8 mouse cellular contexts compared by ENCODE assay signal in genomic region chr19:32376886-32377535, GRCm38 (mm10). TPM values are rescaled to one million over a fixed set of nuclear protein-coding genes. Genes with fewer than 3 reads are reported as not detected.
DNase-seq lines count a peak whose midpoint lies in the region; ATAC-seq and TF ChIP-seq lines count a peak whose summit lies in the region.

No protein-coding gene starts in this region.

- no peak for ATAC-seq in kidney, postnatal 0 days (replicated peaks; ENCODE audit: low FRiP score, low read depth)
- no peak for ATAC-seq in hindbrain, embryonic 11.5 days (ENCODE audit: low FRiP score)

- H3K9me3 ChIP-seq in kidney, postnatal 0 days (replicated peaks; ENCODE audit: low read length) = no peaks in the 10 kb centered on the region
- H3K9me3 ChIP-seq in hindbrain, embryonic 11.5 days (ENCODE audit: control insufficient read depth, low read length) = no peaks in the 10 kb centered on the region

- H3K4me1 ChIP-seq in kidney, postnatal 0 days (replicated peaks; ENCODE audit: insufficient read depth, low read length) = peaks cover 14% of the 10 kb centered on the region
- H3K4me1 ChIP-seq in hindbrain, embryonic 11.5 days (replicated peaks; ENCODE audit: control insufficient read depth, insufficient read depth, low read length) = no peaks in the 10 kb centered on the region

- DNase-seq in cerebellum, adult 11-12 months = peak; percentile 52
- no peak for DNase-seq in cerebellum, postnatal 4 days (ENCODE audit: low spot score in 2 of 2)
- peak; percentile 33 for DNase-seq in urinary bladder, postnatal 14 days (ENCODE audit: low spot score)
- DNase-seq in urinary bladder, adult 18-20 months (ENCODE audit: low spot score in 2 of 2) = no peak
- DNase-seq in kidney, postnatal 0 days (ENCODE audit: low spot score) = no peak
- no peak for DNase-seq in hindbrain, embryonic 11.5 days (ENCODE audit: low spot score)
- DNase-seq in right cerebral cortex, adult 18-20 months = no peak
- no peak for DNase-seq in left cerebral cortex, adult 18-20 months (ENCODE audit: low spot score in 2 of 2)

- H3K4me3 ChIP-seq in kidney, postnatal 0 days (replicated peaks; ENCODE audit: low read depth, low read length) = no peak overlapping the region
- no peak overlapping the region for H3K4me3 ChIP-seq in hindbrain, embryonic 11.5 days (ENCODE audit: low read depth, low read length)

- H3K4me2 ChIP-seq in kidney, postnatal 0 days (ENCODE audit: low read length) = no peak overlapping the region
- H3K4me2 ChIP-seq in hindbrain, embryonic 11.5 days (replicated peaks; ENCODE audit: low read depth, low read length) = no peak overlapping the region

- H3K27ac ChIP-seq in kidney, postnatal 0 days = 0 out of 2 replicates have a peak overlapping the region, but pooled peaks have one; percentile 13
- H3K27ac ChIP-seq in hindbrain, embryonic 11.5 days (ENCODE audit: low read depth, low read length) = no peak overlapping the region

- H3K9ac ChIP-seq in kidney, postnatal 0 days (ENCODE audit: low read depth, low read length) = 0 out of 2 replicates have a peak overlapping the region, but pooled peaks have one; percentile 19
- no peak overlapping the region for H3K9ac ChIP-seq in hindbrain, embryonic 11.5 days (ENCODE audit: low read depth, low read length)

- H3K36me3 ChIP-seq in kidney, postnatal 0 days (ENCODE audit: insufficient read depth, low read length) = no peaks in the 10 kb centered on the region
- no peaks in the 10 kb centered on the region for H3K36me3 ChIP-seq in hindbrain, embryonic 11.5 days (ENCODE audit: control insufficient read depth, insufficient read depth, low read length)

- 47% methylated on average over 7 of the region's 7 CpGs for WGBS in kidney, postnatal 0 days
- 81% methylated on average over 7 of the region's 7 CpGs for WGBS in hindbrain, embryonic 11.5 days

- TF ChIP-seq CTCF in kidney, postnatal 0 days (IDR thresholded peaks at IDR 0.05; ENCODE audit: low read depth) = no peak

- H3K27me3 ChIP-seq in kidney, postnatal 0 days (ENCODE audit: insufficient read depth, low read length) = no peaks in the 10 kb centered on the region
- no peaks in the 10 kb centered on the region for H3K27me3 ChIP-seq in hindbrain, embryonic 11.5 days (ENCODE audit: control insufficient read depth, insufficient read depth, low read length)

RNA-seq across cellular contexts. Expression of gene Sgms1, which starts 12.5 kb away (rescaled TPM):
- polyA plus RNA-seq in kidney, postnatal 0 days (2015; fragmentation: Nextera tagmentation; extraction: Ambion mirVana) = 42.4 and 46.1 TPM in 2 replicates
- polyA plus RNA-seq in hindbrain, embryonic 11.5 days (2014; fragmentation: Nextera tagmentation; extraction: Ambion mirVana) = 12.8 and 17.4 TPM in 2 replicates
- total RNA-seq in left cerebral cortex, adult 18-20 months (2021) = 10 to 100 TPM; 45.3 to 46.0 TPM

Comparison
In these comparisons a context has a peak if more than half of its experiments do, and no peak if none do; other contexts are left out.
1. DNase-seq: peak in cerebellum, adult 11-12 months (single experiment) and urinary bladder, postnatal 14 days (single experiment); none in cerebellum, postnatal 4 days (0 of 2), urinary bladder, adult 18-20 months (0 of 2), kidney, postnatal 0 days (single experiment), hindbrain, embryonic 11.5 days (single experiment), right cerebral cortex, adult 18-20 months (single experiment) and left cerebral cortex, adult 18-20 months (0 of 2).